9 mouse cellular contexts compared by ENCODE assay signal in genomic region chr16:14292205-14293199, GRCm38 (mm10). TPM values are rescaled to one million over a fixed set of nuclear protein-coding genes. Genes with fewer than 3 reads are reported as not detected.
DNase-seq lines count a peak whose midpoint lies in the region; ATAC-seq and TF ChIP-seq lines count a peak whose summit lies in the region.
"Had no signal": no experiment of that assay in that cellular context is flagged by ENCODE, and none has a peak within 500 bp of the region (broad histone marks: within the 10 kb centered on the region; RNA-seq: fewer than 3 reads in every experiment).

No protein-coding gene starts in this region.

- TF ChIP-seq POLR2A in small intestine, adult 2 months (IDR thresholded peaks at IDR 0.05; ENCODE audit: low read depth, low read length), result no peak

- H3K27me3 ChIP-seq in kidney, embryonic 15.5 days, result no peaks in the 10 kb centered on the region
- H3K27me3 ChIP-seq in embryonic facial prominence, embryonic 10.5 days (replicated peaks; ENCODE audit: low read depth, poor library complexity, severe bottlenecking), result peaks cover 37% of the 10 kb centered on the region
- H3K27me3 ChIP-seq in liver, embryonic 11.5 days (replicated peaks; ENCODE audit: control insufficient read depth, insufficient read depth, low read length), result peaks cover 21% of the 10 kb centered on the region
- H3K27me3 ChIP-seq in small intestine, adult 2 months (ENCODE audit: control insufficient read depth, insufficient read depth, low read length), result no peaks in the 10 kb centered on the region; the same call in 1 of the 2 replicates
- H3K27me3 ChIP-seq: Patski had no signal

- H3K27ac ChIP-seq in kidney, embryonic 15.5 days, result no peak overlapping the region
- no peak overlapping the region for H3K27ac ChIP-seq in embryonic facial prominence, embryonic 10.5 days (replicated peaks)
- no peak overlapping the region for H3K27ac ChIP-seq in liver, embryonic 11.5 days (ENCODE audit: low read depth, low read length)
- H3K27ac ChIP-seq in small intestine, adult 2 months (ENCODE audit: insufficient read depth, low read depth, low read length), result peak overlapping the region; percentile 33

- 10% methylated on average over 30 of the region's 31 CpGs for WGBS in kidney, embryonic 15.5 days
- 21% methylated on average over 31 of the region's 31 CpGs for WGBS in embryonic facial prominence, embryonic 10.5 days
- WGBS in liver, embryonic 11.5 days, result 17% methylated on average over 31 of the region's 31 CpGs
- 5% methylated on average over 31 of the region's 31 CpGs for WGBS in small intestine, adult 2 months

- DNase-seq in kidney, adult 8-10 months, result no peak
- DNase-seq in embryonic facial prominence, embryonic 10.5 days (ENCODE audit: low spot score), result peak; percentile 15
- peak; percentile 22 to 30 for DNase-seq in heart, postnatal 14 days
- DNase-seq in liver, embryonic 11.5 days (ENCODE audit: low spot score), result no peak
- no peak for DNase-seq in natural killer cell, adult 2 months (ENCODE audit: low spot score in 2 of 2)
- DNase-seq in cerebellum, adult 11-12 months, result no peak

- H3K4me1 ChIP-seq in kidney, embryonic 15.5 days, result peaks cover 20% of the 10 kb centered on the region
- H3K4me1 ChIP-seq in embryonic facial prominence, embryonic 10.5 days, result peaks cover 9% of the 10 kb centered on the region
- 0 out of 2 replicates have a peak, but pooled peaks cover 4% of the 10 kb centered on the region for H3K4me1 ChIP-seq in liver, embryonic 11.5 days (replicated peaks; ENCODE audit: control insufficient read depth, insufficient read depth, low read length)
- H3K4me1 ChIP-seq in small intestine, adult 2 months (ENCODE audit: control insufficient read depth, insufficient read depth, insufficient read length, low read length), result no peaks in the 10 kb centered on the region; the same call in 1 of the 2 replicates

- H3K9ac ChIP-seq in kidney, embryonic 15.5 days, result peak overlapping the region; percentile 31; the same call in 1 of the 2 replicates
- H3K9ac ChIP-seq in liver, embryonic 11.5 days (ENCODE audit: low read depth, low read length), result no peak overlapping the region

- no peaks in the 10 kb centered on the region for H3K9me3 ChIP-seq in kidney, embryonic 15.5 days (replicated peaks)
- no peaks in the 10 kb centered on the region for H3K9me3 ChIP-seq in embryonic facial prominence, embryonic 10.5 days
- H3K9me3 ChIP-seq in liver, embryonic 11.5 days (ENCODE audit: control insufficient read depth, low read length), result no peaks in the 10 kb centered on the region

- intact Hi-C loops in heart, postnatal 14 days (cut with DNase I), result loop anchor here (5.0 kb wide), 1 partner anchor 55 kb away; no protein-coding TSS in a partner anchor

- H3K4me2 ChIP-seq in kidney, embryonic 15.5 days, result peak overlapping the region; percentile 61
- peak overlapping the region; percentile 46 for H3K4me2 ChIP-seq in liver, embryonic 11.5 days

- peak overlapping the region; percentile 36 for H3K4me3 ChIP-seq in kidney, embryonic 15.5 days (replicated peaks)
- H3K4me3 ChIP-seq in embryonic facial prominence, embryonic 10.5 days, result peak overlapping the region; percentile 45
- no peak overlapping the region for H3K4me3 ChIP-seq in liver, embryonic 11.5 days (ENCODE audit: low read depth, low read length)
- peak overlapping the region; percentile 23 for H3K4me3 ChIP-seq in small intestine, adult 2 months (ENCODE audit: low read depth, low read length)

- TF ChIP-seq CTCF in small intestine, adult 2 months (IDR thresholded peaks at IDR 0.05; ENCODE audit: extremely low read depth, insufficient read length, insufficient replicate concordance, low read depth, low read length), result no peak

- peaks cover 6% of the 10 kb centered on the region; the same call in 1 of the 2 replicates for H3K36me3 ChIP-seq in kidney, embryonic 15.5 days
- peaks cover 4% of the 10 kb centered on the region; the same call in 1 of the 2 replicates for H3K36me3 ChIP-seq in embryonic facial prominence, embryonic 10.5 days (replicated peaks)
- H3K36me3 ChIP-seq in liver, embryonic 11.5 days (ENCODE audit: control insufficient read depth, insufficient read depth, low read length), result no peaks in the 10 kb centered on the region
- H3K36me3 ChIP-seq in small intestine, adult 2 months (ENCODE audit: control insufficient read depth, insufficient read depth, low read length), result 0 out of 2 replicates have a peak, but pooled peaks cover 2% of the 10 kb centered on the region

- peak; percentile 47; the same call in 1 of the 2 replicates for ATAC-seq in kidney, embryonic 15.5 days (replicated peaks; ENCODE audit: low FRiP score)
- no peak for ATAC-seq in liver, embryonic 11.5 days (replicated peaks; ENCODE audit: low FRiP score)
- ATAC-seq: Patski had no signal

RNA-seq across cellular contexts. Expression of gene Myh11, which starts 1.3 kb away (rescaled TPM):
- polyA plus RNA-seq in kidney, embryonic 15.5 days (2015; fragmentation: Nextera tagmentation; extraction: Ambion mirVana), result 7.0 and 30.6 TPM in 2 replicates
- 0.08 and 0.17 TPM in 2 replicates for polyA plus RNA-seq in embryonic facial prominence, embryonic 10.5 days (2016; fragmentation: Nextera tagmentation; extraction: Ambion mirVana)
- total RNA-seq in heart, postnatal 14 days (2021), result 10 to 100 TPM; 19.6 to 28.4 TPM
- 0.84 and 0.90 TPM in 2 replicates for polyA plus RNA-seq in liver, embryonic 11.5 days (2014; fragmentation: Nextera tagmentation; extraction: Ambion mirVana)
- 41.3 and 51.0 TPM in 2 replicates for polyA plus RNA-seq in small intestine, adult 2 months (2012; rRNA removed)

RNA-seq across cellular contexts. Expression of gene Fopnl, which starts 24.7 kb away (rescaled TPM):
- polyA plus RNA-seq in kidney, embryonic 15.5 days (2015; fragmentation: Nextera tagmentation; extraction: Ambion mirVana), result 141 and 148 TPM in 2 replicates
- 149 and 151 TPM in 2 replicates for polyA plus RNA-seq in embryonic facial prominence, embryonic 10.5 days (2016; fragmentation: Nextera tagmentation; extraction: Ambion mirVana)
- 10 to 100 TPM; 62.7 to 66.2 TPM for total RNA-seq in heart, postnatal 14 days (2021)
- 106 and 107 TPM in 2 replicates for polyA plus RNA-seq in liver, embryonic 11.5 days (2014; fragmentation: Nextera tagmentation; extraction: Ambion mirVana)
- polyA plus RNA-seq in small intestine, adult 2 months (2012; rRNA removed), result 21.2 and 24.1 TPM in 2 replicates

Comparison
In these comparisons a context has a peak if more than half of its experiments do, and no peak if none do; other contexts are left out.
1. DNase-seq: peak in embryonic facial prominence, embryonic 10.5 days (single experiment) and heart, postnatal 14 days (2 of 2); none in kidney, adult 8-10 months (0 of 2), liver, embryonic 11.5 days (single experiment), natural killer cell, adult 2 months (0 of 2) and cerebellum, adult 11-12 months (single experiment).